Mouse (Mus musculus) forebrain, embryonic 13.5 days (tissue): ENCODE results near the gene Dlgap1. TPM values are rescaled to one million over a fixed set of nuclear protein-coding genes. Genes with fewer than 3 reads are reported as not detected.
A peak's percentile ranks its signal among the peaks of the same experiment; 100 is the strongest.

Experiments
- ATAC-seq: fragments of 200-750 bp; cut with Nextera tagmentation; 2 replicates; pipeline ENCODE4 v1.8.0; 2017
- H3K27ac ChIP-seq: fragments of 300-500 bp; sonication (generic); 2 replicates; pipeline ENCODE4 v1.5.1; 2015; ENCODE audit warnings: inconsistent platforms, mild to moderate bottlenecking, moderate library complexity
- H3K27me3 ChIP-seq: fragments of 300-500 bp; sonication (generic); 2 replicates; pipeline ENCODE4 v1.6.1; 2015; ENCODE audit warnings: mild to moderate bottlenecking, inconsistent platforms
- H3K36me3 ChIP-seq: fragments of 300-500 bp; sonication (generic); 2 replicates; pipeline ENCODE4 v1.6.1; 2015; ENCODE audit warnings: mild to moderate bottlenecking, inconsistent platforms; ENCODE audit not compliant: poor library complexity, severe bottlenecking
- H3K4me1 ChIP-seq: fragments of 300-500 bp; sonication (generic); 2 replicates; pipeline ENCODE4 v1.6.1; 2015; ENCODE audit warnings: inconsistent platforms
- H3K4me2 ChIP-seq: fragments of 300-500 bp; sonication (generic); 2 replicates; pipeline ENCODE4 v1.6.1; 2015; ENCODE audit warnings: inconsistent platforms, mild to moderate bottlenecking, moderate library complexity
- H3K4me3 ChIP-seq: fragments of 300-500 bp; sonication (generic); 2 replicates; pipeline ENCODE4 v1.5.1; 2015; ENCODE audit warnings: mild to moderate bottlenecking, inconsistent platforms
- H3K9ac ChIP-seq: fragments of 300-500 bp; sonication (generic); 2 replicates; pipeline ENCODE4 v1.6.1; 2015; ENCODE audit warnings: mild to moderate bottlenecking, inconsistent platforms
- H3K9me3 ChIP-seq: fragments of 300-500 bp; sonication (generic); replicated peaks from 2 replicates; pipeline ENCODE4 v1.6.1; 2016; ENCODE audit warnings: inconsistent platforms
- WGBS: fragments of 180-500 bp; shearing (Covaris S2); methylation state at CpG from one replicate; pipeline ENCODE4 v1.1.7; 2015; 5-methylcytosine and 5-hydroxymethylcytosine counted together
- polyA plus RNA-seq: library from polyadenylated mRNA; unstranded; fragments of >200 nt; fragmentation: Nextera tagmentation; extraction: Ambion mirVana; gene quantifications from 2 replicates; pipeline ENCODE4 v1.2.1, GENCODE M21; 2015

The Dlgap1 gene
- polyA plus RNA-seq, 1 experiment from 2014 or later, result 9.3 TPM

DNA sequence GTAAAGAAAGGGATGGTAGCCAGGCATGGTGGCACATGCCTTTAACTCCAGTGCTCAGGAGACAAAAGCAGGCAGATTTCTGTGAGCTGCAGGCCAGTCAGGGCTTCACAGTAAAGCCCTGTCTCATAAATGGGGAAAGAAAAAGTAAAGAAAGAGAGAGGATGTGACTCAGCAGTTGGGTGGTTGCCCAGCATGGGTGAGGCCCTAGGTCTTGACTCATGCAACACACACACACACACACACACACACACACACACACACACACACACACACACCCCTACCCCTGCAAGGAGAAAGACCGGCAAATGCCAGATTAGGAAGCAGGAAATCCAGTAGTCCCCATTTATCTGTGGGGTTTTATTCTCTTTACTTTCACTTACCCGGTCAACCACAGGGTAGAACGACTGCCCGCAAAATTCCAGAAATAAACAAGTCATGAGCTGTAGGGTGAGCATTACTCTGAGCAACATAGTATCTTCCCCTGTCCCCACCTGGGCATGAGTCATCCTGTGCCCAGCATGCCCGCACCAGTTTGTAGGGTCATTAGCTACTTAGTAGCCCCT, 759.9 kb downstream of the Dlgap1 start:
- no peak for ATAC-seq
- Histone ChIP-seq H3K4me1 (no peaks in the 10 kb centered on the region), H3K27ac (no peak overlapping the region), H3K4me3 (no peak overlapping the region), H3K9ac (no peak overlapping the region), H3K27me3 (no peaks in the 10 kb centered on the region), H3K4me2 (no peak overlapping the region), H3K9me3 (no peaks in the 10 kb centered on the region), H3K36me3 (no peaks in the 10 kb centered on the region)
- WGBS, result 93% methylated on average over 5 of the region's 5 CpGs

DNA sequence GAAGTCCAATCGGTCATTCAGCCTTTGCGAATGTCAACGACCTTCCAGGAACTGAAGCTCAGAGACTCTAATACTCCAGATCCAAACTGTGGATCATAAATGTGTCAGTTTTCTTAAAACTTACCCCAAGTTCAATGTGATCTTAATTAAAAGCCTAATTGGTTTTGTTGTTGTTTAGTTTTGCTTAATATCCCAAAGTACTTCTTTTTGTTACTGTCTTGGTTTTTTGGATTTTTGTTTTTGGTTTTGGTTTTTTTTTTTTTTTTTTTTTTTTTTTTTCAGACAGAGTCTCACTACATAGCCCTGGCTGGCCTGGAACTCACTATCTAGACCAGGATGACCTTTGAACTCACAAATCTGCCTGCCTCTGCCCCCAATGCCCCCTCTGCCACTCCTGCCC, 765.9 kb downstream of the Dlgap1 start:
- Histone ChIP-seq H3K4me3 (no peak overlapping the region), H3K27me3 (no peaks in the 10 kb centered on the region), H3K9me3 (no peaks in the 10 kb centered on the region), H3K27ac (no peak overlapping the region), H3K4me1 (peaks cover 19% of the 10 kb centered on the region), H3K9ac (no peak overlapping the region), H3K4me2 (no peak overlapping the region), H3K36me3 (no peaks in the 10 kb centered on the region)
- 93% methylated on average over 3 of the region's 3 CpGs for WGBS
- ATAC-seq, result no peak

DNA sequence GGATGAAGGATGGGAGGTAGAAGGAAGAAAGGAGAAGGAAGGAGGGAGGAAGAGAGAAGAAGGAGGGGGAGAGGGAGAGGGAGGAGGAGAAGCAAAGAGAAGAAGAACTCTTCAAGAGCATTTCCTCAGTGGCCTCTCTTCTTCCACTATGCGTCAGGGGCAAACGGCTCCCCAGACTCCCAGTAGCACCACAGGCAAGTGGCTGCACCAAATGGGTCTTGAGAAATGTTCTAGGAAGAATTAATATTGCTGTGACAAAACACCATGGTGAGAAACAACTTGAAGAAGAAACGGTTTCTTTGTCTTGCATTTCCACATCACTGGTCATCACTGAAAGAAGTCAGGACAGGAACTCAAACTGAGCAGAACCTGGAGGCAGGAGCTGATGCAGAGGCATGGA, 766.5 kb downstream of the Dlgap1 start:
- Histone ChIP-seq H3K4me3 (no peak overlapping the region), H3K9ac (no peak overlapping the region), H3K4me1 (peaks cover 19% of the 10 kb centered on the region), H3K36me3 (no peaks in the 10 kb centered on the region), H3K27me3 (no peaks in the 10 kb centered on the region), H3K4me2 (no peak overlapping the region), H3K9me3 (no peaks in the 10 kb centered on the region), H3K27ac (no peak overlapping the region)
- no peak for ATAC-seq
- 76% methylated on average over 3 of the region's 3 CpGs for WGBS

DNA sequence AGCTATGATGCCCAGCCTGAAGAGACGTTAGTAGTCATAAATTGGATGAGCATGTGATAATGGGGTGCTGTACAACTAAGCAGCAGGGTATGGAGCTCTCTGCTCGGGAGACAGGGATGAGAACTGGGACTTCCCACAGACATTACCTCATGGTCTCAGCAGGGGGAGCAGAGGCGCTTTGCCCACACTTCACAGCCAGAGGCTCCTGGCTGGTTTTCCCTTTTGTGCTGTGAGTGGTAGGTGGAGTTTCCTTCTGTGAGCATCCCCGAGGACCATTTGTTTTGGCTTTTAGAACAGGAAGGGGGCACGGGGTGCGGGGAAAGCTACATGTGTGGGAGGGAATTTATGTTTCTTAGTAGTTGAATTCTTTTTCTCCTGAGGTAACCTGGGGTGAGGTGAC, 768.6 kb downstream of the Dlgap1 start:
- Histone ChIP-seq H3K36me3 (no peaks in the 10 kb centered on the region), H3K4me3 (no peak overlapping the region), H3K4me1 (peaks cover 19% of the 10 kb centered on the region), H3K4me2 (peak overlapping the region; percentile 54), H3K27me3 (no peaks in the 10 kb centered on the region), H3K9me3 (no peaks in the 10 kb centered on the region), H3K9ac (no peak overlapping the region), H3K27ac (no peak overlapping the region)
- WGBS, result 4% methylated on average over 6 of the region's 6 CpGs
- ATAC-seq, result peak; percentile 70

- Histone ChIP-seq H3K27ac (no peak overlapping the region), H3K4me1 (peaks cover 21% of the 10 kb centered on the region), H3K36me3 (no peaks in the 10 kb centered on the region), H3K4me3 (peak overlapping the region; percentile 18), H3K27me3 (no peaks in the 10 kb centered on the region), H3K9me3 (no peaks in the 10 kb centered on the region), H3K4me2 (peak overlapping the region; percentile 54), H3K9ac (peak overlapping the region; percentile 14; the same call in 1 of the 2 replicates)
- ATAC-seq, result peak; percentile 92
- WGBS, result 3% methylated on average over 17 of the region's 17 CpGs
Measured at GRCm38 (mm10) chr17:70738168-70738854, 769.4 kb downstream of the Dlgap1 start.

DNA sequence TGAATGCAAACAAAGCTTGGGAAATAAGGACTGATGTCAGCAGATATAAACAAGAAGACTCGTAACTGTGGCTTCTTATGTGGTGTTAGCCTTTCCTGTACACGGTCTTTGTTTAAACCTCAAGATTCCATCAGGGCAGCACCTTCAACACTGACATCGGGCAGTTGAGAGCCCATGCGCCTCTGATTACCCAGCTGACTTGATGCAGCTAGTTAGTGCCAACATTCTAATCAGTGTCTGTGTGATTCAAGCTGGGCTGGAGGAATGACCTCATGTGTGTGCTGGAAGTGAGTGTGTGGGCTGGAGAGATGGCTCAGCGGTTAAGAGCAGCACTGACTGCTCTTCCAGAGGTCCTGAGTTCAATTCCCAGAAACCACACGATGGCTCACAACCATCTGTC, 770.5 kb downstream of the Dlgap1 start:
- H3K9me3 ChIP-seq, result no peaks in the 10 kb centered on the region

DNA sequence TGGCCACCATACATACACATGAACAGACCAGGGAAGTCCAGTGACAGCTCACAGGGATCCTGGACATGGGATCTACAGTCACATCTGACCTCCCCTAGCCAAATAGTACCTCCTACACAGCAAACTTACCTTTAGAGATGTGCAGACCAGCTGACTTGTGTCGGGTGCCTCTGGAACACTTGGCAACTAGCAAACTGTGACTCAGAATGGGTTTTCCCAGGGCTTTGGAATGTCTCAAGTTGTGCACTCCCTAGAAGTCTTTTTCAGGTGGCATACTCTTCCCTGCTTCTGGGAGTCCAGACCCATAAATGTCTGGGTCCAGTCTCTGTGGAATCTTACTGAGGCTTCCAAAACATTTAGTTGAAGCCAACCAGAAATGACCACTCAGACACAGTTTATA, 772.8 kb downstream of the Dlgap1 start:
- H3K27me3 ChIP-seq, result 0 out of 2 replicates have a peak, but pooled peaks cover 5% of the 10 kb centered on the region
- ATAC-seq, result no peak
- H3K4me2 ChIP-seq, result no peak overlapping the region
- H3K36me3 ChIP-seq, result no peaks in the 10 kb centered on the region
- H3K9ac ChIP-seq, result no peak overlapping the region
- no peak overlapping the region for H3K27ac ChIP-seq
- WGBS, result 87% methylated on average over 1 of the region's 1 CpGs
- no peaks in the 10 kb centered on the region for H3K9me3 ChIP-seq
- no peak overlapping the region for H3K4me3 ChIP-seq
- H3K4me1 ChIP-seq, result peaks cover 25% of the 10 kb centered on the region

More for the DNA sequence above, 770.5 kb downstream of the Dlgap1 start:
- Histone ChIP-seq H3K4me3 (no peak overlapping the region), H3K27me3 (no peaks in the 10 kb centered on the region), H3K9ac (no peak overlapping the region), H3K4me1 (peaks cover 21% of the 10 kb centered on the region), H3K36me3 (no peaks in the 10 kb centered on the region), H3K27ac (no peak overlapping the region), H3K4me2 (no peak overlapping the region)
- no peak for ATAC-seq
- 79% methylated on average over 6 of the region's 6 CpGs for WGBS

GRCm38 (mm10) chr17:70744570-70745153, 775.8 kb downstream of the Dlgap1 start:
- H3K36me3 ChIP-seq, result no peaks in the 10 kb centered on the region
- H3K9ac ChIP-seq, result no peak overlapping the region
- H3K9me3 ChIP-seq, result no peaks in the 10 kb centered on the region
- H3K4me3 ChIP-seq, result no peak overlapping the region
- ATAC-seq, result no peak
- WGBS, result 91% methylated on average over 5 of the region's 5 CpGs
- no peak overlapping the region for H3K4me2 ChIP-seq
- H3K27ac ChIP-seq, result no peak overlapping the region
- peaks cover 25% of the 10 kb centered on the region for H3K4me1 ChIP-seq
- H3K27me3 ChIP-seq, result peaks cover 10% of the 10 kb centered on the region; the same call in 1 of the 2 replicates

DNA sequence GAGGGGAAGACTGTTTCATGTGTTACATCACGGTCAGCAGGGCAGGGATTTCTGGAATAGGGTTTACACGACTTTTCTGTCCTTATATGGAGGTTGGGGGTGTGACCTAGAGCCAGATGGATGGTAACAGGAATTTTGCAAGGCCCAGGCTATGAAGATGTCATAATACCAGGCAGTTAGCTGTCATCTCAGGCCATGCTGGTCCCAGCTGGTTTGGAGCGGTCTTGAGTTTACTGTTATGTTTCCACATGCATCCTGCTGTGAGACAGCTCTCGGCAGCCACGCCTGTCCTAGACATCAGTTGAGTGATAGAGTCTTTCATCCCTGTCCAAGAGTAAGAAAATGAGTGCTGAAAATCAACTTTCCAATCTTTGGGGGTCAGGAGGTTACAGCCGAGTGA, 776.5 kb downstream of the Dlgap1 start:
- peaks cover 14% of the 10 kb centered on the region for H3K27me3 ChIP-seq
- WGBS, result 90% methylated on average over 6 of the region's 6 CpGs
- ATAC-seq, result no peak
- no peak overlapping the region for H3K4me2 ChIP-seq
- H3K9ac ChIP-seq, result no peak overlapping the region
- no peaks in the 10 kb centered on the region for H3K9me3 ChIP-seq
- no peak overlapping the region for H3K4me3 ChIP-seq
- H3K36me3 ChIP-seq, result no peaks in the 10 kb centered on the region
- H3K27ac ChIP-seq, result no peak overlapping the region
- peaks cover 25% of the 10 kb centered on the region for H3K4me1 ChIP-seq

- Histone ChIP-seq H3K9ac (no peak overlapping the region), H3K4me1 (peaks cover 33% of the 10 kb centered on the region), H3K4me2 (no peak overlapping the region), H3K27ac (no peak overlapping the region), H3K4me3 (no peak overlapping the region), H3K36me3 (no peaks in the 10 kb centered on the region), H3K9me3 (no peaks in the 10 kb centered on the region), H3K27me3 (peaks cover 14% of the 10 kb centered on the region)
- WGBS, result 15% methylated on average over 9 of the region's 9 CpGs
- ATAC-seq, result peak; percentile 28; the same call in 1 of the 2 replicates
Measured at GRCm38 (mm10) chr17:70746379-70747079, 777.7 kb downstream of the Dlgap1 start.

- peak overlapping the region; percentile 64 for H3K4me2 ChIP-seq
- WGBS, result under 1% methylated on average over 23 of the region's 23 CpGs
- H3K9ac ChIP-seq, result peak overlapping the region; percentile 54
- H3K4me3 ChIP-seq, result peak overlapping the region; percentile 31
- peaks cover 18% of the 10 kb centered on the region for H3K27me3 ChIP-seq
- H3K36me3 ChIP-seq, result no peaks in the 10 kb centered on the region
- peak overlapping the region; percentile 32; the same call in 1 of the 2 replicates for H3K27ac ChIP-seq
- peaks cover 33% of the 10 kb centered on the region for H3K4me1 ChIP-seq
- H3K9me3 ChIP-seq, result no peaks in the 10 kb centered on the region
- ATAC-seq, result no peak; the same call in 1 of the 2 replicates
Measured at GRCm38 (mm10) chr17:70747731-70748475, 779.0 kb downstream of the Dlgap1 start.
